Mouse (Mus musculus): ENCODE data around the gene Gm10447. TPM values are rescaled to one million over a fixed set of nuclear protein-coding genes. Genes with fewer than 3 reads are reported as not detected.

The Gm10447 gene
- polyA plus RNA-seq, 2 experiments from 2014 or later = 0.33 TPM; not detected in 1

DNA sequence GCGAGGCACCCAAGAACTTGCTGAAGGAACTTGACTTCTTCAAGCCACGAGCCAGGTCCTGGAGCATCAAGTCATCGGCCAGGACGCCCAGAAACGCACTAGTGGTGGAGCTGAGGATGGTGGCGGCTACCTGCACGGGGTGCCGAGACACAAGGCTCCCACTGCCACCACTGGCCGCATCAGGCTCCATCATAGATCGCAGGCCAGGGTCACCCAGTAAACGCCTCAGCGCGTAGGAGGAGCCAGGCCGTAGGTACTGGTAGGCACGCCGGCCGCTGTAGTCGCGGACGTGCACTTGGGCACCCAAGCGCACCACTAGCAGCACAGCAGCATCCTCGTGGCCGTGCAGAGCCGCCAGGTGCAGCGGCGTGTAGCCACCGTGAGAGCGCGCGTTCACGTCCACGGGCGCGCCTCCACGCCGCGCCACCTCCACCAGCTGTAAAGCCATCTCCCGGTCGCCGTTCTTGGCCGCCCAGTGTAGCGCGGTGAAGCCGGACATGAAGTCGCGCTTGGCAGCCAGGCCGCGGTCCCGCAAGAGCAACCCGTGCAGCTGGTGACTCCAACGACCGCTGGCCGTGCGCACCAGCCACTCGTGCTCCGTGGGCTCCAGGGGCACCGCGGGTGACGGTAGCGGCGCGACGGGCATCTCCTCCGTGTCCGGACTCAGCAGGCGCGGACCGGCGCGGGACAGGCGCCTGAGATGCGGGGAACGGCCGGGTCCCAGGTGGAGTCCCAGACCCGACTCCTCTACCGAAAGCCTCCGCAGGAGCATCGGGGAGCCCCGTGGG lies 21.7 kb upstream of the Gm10447 start:
- no peak for ATAC-seq

DNA sequence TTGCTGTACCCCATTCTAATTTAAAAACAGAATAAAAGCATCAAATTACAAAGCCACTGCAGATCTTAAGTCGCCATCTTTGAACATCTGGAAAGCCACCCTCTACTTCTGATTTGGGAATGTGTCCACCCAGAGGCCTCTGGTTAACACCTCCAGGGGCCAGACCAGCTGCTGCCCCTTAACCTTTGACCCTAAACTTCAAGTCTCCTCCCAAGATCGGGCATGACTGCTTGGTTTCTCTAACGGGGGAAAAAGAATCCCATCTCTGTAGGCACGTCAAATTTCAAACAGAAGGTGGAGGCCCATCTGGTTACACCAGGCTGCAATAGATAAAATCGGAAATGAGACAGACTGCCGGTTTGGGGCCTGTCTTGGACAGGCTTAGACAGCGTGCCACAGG lies 20.9 kb upstream of the Gm10447 start:
- no peak for ATAC-seq

- no peak for ATAC-seq
Observed at GRCm38 (mm10) chr11:53475620-53476019, 18.7 kb upstream of the Gm10447 start.

DNA sequence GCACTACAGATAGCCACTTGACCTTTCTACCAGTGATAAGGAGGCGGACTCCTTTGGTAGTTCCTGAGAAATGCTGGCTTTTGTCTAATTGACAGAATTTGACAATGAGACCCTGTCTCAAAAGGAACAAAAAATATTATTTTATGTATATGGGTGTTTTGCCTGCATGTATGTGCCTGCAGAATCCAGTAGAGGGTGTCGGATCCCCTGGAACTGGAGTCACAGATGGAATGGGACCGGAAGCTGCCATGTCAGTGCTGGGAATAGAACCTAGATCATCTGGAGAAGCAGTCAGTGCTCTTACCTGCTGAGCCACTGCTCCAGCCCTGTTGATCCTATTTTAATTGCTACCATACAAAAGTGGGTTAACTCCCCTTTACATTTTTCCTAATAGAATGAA lies 15.8 kb upstream of the Gm10447 start:
- no peak for ATAC-seq

DNA sequence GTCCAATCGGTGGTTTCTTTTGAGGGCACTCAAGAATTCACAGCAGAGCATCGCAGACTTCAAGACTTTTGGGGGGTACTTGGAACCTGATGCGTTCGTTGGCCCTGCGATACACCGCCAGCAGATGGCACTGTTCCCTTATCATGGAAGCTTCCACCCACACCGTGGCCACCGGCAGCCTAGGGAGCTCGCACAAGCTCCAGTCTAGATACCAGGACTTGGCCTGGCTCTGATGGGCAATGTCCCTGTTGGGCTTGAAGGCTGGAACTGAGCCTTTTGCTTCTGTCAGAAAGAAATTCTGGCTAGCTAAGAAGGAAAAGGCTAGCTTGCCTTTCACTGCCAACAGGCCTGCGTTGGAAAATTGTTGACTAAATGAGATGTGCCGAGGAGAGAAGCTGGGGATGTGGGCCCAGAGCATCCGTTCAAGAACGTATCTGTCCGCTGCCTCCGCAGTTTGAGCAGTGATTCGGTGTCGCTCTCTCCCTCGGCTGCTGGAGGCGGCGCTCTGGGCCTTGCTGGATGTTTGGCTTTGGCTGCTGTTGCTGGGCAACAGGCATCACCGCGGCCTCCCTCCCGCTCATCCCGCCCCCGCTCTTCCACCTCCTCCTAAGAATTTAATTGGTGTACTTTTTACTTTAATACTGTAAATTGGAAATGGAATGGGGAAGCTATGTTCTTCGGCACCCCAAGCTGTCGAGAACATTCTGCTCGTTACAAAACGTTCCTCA lies 13.2 kb upstream of the Gm10447 start, which contains the start of gene Gm9837:
TSS of gene Gm9837 (minus strand) at position 512 of the 728 bp plus-strand sequence.
- peak; percentile 71 for ATAC-seq

DNA sequence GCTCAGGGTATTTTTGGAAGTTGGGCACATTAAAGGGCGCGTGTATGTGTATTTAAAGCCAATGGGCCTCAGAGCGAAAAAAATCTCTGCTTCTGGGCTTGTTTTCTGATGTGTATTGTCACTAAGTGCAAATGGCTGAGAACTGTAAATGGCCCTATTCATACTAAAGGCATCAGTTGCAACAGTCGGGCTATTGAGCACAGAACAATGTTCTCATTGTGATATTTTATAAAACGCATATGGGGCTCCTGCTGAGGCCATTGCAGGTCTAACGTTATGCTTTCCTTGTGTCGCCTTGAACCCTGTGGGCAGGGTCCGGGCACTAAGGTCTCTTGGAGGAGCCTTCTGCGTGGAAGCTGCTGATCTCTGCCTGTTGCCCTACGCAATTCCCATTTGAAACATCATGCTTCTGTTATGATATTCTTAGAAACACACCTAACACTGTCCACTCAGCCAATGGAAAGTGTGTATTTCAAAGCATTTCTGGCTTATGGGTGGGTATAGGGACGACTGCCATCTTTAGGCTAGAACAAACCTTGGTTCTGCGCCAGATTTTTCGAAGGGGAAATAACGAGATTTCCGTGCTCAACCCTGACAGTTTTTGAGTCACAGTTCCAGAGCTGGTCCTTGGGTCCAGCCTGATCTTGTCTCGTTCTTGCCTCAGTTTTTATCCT lies 12.5 kb upstream of the Gm10447 start:
- ATAC-seq = no peak

GRCm38 (mm10) chr11:53466231-53466971 lies 9.5 kb upstream of the Gm10447 start:
- no peak for ATAC-seq

- no peak for ATAC-seq
Observed at GRCm38 (mm10) chr11:53463551-53464424, 6.9 kb upstream of the Gm10447 start.

DNA sequence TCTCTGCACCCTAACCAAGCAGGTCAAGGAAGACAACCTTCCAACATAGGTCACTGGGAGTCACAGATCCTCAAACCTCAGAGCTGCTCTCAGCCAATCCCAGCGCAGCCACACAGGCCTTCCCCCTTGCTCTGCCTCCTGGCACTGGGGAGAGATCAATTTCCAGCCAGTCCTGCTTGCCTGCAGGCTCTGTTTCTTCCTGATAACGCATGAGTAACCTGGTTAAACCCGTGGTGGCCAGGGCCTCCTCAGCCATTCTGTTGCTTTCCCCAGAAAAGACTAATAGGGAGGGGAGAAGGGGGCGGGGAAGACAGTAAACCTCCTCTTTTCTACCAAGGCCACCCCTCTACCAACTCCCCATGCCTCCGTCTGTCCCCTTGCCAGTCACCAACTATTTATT lies 4.8 kb upstream of the Gm10447 start:
- ATAC-seq = no peak

DNA sequence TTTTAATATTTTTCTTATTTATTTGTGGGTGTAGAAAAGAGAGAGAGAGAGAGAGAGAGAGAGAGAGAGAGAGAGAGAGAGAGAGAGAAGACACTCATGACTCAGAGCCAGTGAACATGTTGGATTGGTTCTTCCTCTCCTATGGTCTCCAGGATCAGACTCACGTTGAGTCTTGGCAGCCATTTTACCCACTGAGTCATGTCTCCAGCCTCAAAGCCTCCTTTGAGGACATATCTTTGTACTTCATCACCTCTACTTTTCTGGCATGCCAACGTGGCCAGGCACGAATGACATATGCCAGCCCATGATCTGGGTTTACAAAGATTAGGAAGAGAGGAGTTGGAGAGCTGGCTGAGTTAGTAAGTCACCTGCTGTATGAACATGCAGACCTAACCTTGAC lies 3.3 kb upstream of the Gm10447 start:
- ATAC-seq = no peak

GRCm38 (mm10) chr11:53458996-53459395 lies 2.1 kb upstream of the Gm10447 start:
- ATAC-seq = no peak

DNA sequence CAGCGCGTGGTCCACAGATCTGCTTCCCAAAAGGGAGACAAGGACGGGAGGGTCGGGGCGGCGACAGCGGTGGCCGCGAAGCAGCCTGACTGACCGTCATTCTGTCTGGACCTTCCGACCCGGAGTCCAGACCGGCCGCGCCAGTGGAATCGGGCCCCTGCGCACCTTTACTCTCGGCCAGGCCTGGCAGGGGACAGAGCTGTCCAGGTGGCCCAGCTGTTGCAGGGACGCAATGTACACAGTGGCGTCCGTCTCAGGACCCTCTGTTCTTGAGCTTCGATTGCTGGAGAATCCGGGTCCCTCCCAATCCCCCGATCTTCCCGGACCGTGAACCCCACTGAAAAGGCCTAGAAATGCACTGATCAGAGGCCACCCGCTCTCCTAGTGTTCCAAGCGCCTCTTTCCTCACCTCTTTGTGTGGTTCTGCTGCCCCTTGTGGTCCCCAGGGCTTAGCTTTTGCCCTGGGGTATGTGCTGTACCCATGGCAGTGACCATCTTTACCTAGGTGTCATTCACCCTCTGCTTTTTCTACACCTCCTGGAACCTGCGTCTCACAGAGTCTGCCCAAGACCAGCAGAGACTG lies 553 bp upstream of the Gm10447 start:
- ATAC-seq = no peak

- no peak for ATAC-seq
Observed at GRCm38 (mm10) chr11:53453031-53453430, 3.9 kb downstream of the Gm10447 start.

DNA sequence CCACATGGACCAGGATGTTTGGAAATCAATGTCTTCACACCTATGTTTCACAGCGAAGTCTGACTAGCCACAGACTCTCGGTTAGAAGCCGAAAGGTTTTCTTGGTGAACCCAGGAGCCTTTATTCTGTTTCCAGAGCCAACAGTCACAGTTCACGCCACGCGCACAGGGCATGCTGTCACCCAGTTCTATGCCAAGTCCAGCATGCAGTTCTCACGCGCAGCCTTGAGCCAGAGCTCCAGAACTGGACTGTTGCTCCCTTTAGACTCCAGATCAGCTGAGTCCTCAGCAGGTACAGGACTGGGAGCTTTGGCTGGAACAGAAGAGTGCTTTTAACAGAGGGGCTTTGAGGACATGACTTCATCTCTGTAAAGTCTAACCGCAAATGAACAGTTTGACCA lies 4.5 kb downstream of the Gm10447 start:
- ATAC-seq = no peak

DNA sequence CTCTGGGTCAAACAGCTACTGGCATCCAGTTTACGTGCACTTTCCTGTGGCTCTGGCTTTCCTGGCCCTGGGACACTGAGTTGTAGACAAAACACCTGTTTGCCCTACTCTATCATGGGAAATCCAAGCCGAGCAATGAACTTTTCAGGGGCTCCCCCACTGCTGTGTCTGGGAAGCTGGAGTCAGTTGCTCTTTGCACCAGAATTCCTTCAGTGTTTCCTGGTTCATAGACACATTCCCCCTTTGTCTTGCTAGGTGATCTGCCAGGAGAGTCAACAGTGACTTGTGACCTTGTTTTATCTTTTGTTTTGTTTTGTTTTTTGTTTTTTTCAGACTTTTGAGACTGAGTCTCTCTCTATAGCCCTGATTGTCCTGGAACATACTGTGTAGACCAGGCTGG lies 5.5 kb downstream of the Gm10447 start:
- no peak for ATAC-seq

DNA sequence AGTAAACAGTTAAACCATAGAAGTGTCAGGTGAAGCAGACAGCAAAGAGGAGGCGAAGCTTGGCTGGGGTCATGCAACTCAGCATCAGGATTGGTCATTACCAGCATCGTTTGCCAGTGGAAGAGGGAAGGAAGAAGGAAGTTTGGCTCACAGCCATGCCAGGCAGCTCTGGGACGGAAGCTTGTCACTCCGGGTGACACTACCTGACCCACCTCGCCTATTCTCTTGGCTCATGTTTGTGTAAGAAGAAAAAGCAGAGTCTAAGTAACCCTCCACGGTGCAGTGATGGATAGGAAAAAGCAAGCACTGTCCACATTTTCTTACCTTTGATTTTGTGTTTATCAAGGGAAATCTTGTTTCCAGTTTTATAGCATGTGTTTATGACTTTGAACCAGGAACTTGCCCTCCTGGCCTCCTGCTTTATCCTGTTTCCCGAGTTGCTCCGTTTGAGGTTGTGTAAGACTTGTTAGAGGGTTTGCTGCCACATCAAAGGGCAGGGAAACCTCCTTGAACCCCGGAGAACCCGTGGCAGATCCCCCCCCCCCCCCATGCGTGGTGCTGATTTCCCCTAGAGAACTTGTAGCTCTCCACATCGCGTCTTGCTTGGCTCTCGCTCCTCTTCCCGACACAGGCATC lies 6.7 kb downstream of the Gm10447 start:
- no peak for ATAC-seq

GRCm38 (mm10) chr11:53448529-53448928 lies 8.4 kb downstream of the Gm10447 start:
- ATAC-seq = no peak

DNA sequence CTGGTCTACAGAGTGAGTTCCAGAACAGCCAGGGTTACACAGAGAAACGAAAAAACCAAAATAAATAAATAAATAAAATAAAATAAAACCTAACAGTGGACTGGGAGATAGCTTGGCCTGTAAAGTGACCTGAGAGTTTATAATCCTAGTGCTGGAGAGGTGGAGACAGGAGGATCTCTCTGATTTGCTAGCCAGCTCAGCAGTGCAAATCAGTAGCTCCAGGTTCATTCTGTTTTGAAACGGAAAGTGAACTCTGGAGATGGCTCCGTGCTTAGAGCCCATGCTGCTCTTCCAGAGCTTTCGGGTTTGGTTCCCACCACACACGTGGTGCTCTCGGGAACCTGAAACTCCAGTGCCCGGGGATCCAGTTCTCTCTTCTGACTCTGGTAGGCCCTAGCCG lies 8.9 kb downstream of the Gm10447 start:
- no peak for ATAC-seq

DNA sequence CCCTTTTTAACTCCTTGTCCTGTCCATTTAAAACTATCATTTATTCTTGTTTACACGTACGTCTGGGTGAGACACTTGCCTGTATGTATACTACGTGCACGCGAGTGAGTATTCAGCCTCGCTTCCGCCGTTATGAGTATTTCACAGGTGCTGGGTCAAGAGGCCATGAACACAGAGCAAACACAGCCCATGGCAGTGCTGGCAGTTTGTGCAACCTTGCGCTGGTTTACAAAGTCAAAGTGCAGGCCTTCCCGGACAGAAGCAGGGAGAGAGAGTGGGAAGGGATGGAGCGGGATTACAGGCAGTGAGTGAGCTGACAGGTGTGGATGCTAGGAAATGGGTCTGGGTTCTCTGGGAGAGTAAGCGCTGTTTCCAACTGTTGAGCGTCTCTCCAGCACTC lies 10.7 kb downstream of the Gm10447 start:
- no peak for ATAC-seq

DNA sequence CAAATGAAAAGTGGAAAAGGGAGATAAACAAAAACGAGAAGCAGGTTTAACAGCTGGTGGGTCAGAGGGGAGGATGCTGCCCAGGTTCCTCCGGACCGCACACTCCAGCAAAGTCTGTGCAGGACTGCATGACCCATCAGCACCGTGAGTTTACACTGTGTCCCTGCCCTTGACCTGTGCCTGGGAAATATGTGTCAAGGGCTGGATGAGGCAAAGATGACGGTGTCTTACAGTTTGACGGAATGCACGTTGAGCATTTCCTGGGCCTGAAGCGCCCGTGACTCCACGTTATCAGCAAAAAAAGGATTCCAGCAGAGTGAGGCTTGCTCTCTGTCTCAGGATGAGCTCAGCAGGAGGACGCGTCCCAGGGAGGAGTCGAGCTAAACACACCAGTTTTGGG lies 11.3 kb downstream of the Gm10447 start:
- ATAC-seq = no peak

GRCm38 (mm10) chr11:53443861-53444260 lies 13.0 kb downstream of the Gm10447 start:
- ATAC-seq = no peak
